Comparison of ENCODE assay signal across 10 mouse cellular contexts in the genomic region with DNA sequence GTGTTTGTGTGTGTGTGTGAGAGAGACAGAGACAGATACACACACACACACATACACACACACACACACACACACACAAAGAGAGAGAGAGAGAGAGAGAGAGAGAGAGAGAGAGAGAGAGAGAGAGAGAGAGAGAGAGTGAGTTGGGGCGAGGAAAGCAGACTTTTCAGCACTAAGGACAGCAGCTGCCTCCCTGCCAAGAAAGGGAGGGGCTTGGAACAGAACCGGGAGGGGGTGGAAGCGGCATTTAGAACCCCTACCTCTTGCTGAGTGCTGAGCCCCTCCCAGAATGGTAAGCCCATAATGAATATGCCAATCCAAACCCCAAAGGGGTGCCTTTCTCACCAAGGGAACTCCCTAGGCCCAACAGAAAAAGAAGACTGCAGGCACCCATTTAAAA. TPM values are rescaled to one million over a fixed set of nuclear protein-coding genes. Genes with fewer than 3 reads are reported as not detected.
DNase-seq lines count a peak whose midpoint lies in the region; ATAC-seq and TF ChIP-seq lines count a peak whose summit lies in the region.
"Had no signal": no experiment of that assay in that cellular context is flagged by ENCODE, and none has a peak within 500 bp of the region (broad histone marks: within the 10 kb centered on the region; RNA-seq: fewer than 3 reads in every experiment).

No protein-coding gene starts in this region.

- peaks cover 3% of the 10 kb centered on the region; the same call in 1 of the 2 replicates for H3K36me3 ChIP-seq in kidney, adult 2 months (ENCODE audit: control insufficient read depth, insufficient read depth, low read length)
- no peaks in the 10 kb centered on the region for H3K36me3 ChIP-seq in MEL (ENCODE audit: control insufficient read depth in 1 of 2, insufficient read depth in 2 of 2, low read length in 2 of 2)

- no peaks in the 10 kb centered on the region for H3K27me3 ChIP-seq in kidney, adult 2 months (replicated peaks; ENCODE audit: control insufficient read depth, insufficient read depth, low read length)
- H3K27me3 ChIP-seq in MEL (ENCODE audit: control insufficient read depth in 1 of 2, insufficient read depth in 2 of 2, low read length in 2 of 2): no peaks in the 10 kb centered on the region
- H3K27me3 ChIP-seq: liver, embryonic 15.5 days; neural tube, embryonic 15.5 days had no signal

- peak; percentile 58 for ATAC-seq in megakaryocyte progenitor cell, adult 5-6 weeks (replicated peaks; ENCODE audit: poor library complexity)

- no peak overlapping the region for H3K27ac ChIP-seq in kidney, adult 2 months (ENCODE audit: insufficient read depth, low read depth, low read length)
- no peak overlapping the region for H3K27ac ChIP-seq in MEL (ENCODE audit: control insufficient read depth, low read depth, low read length)
- H3K27ac ChIP-seq: liver, embryonic 15.5 days; neural tube, embryonic 15.5 days; stomach, postnatal 0 days had no signal

- peak; percentile 60 for DNase-seq in kidney, postnatal 10 days
- no peak for DNase-seq in kidney, adult 2 months
- DNase-seq in CD4-positive helper T cell, adult 2 months (ENCODE audit: low read depth, low spot score): peak; percentile 55
- peak; percentile 67 for DNase-seq in MEL (ENCODE audit: low read depth, low spot score)
- DNase-seq in yolk sac, embryonic 10.5 days (ENCODE audit: low spot score): no peak
- DNase-seq in liver: no peak

- TF ChIP-seq POLR2A in kidney, adult 2 months (IDR thresholded peaks at IDR 0.05; ENCODE audit: low read depth, low read length): no peak
- TF ChIP-seq POLR2A in MEL (IDR thresholded peaks at IDR 0.05; ENCODE audit: control insufficient read depth in 1 of 2, insufficient read depth in 1 of 2, low read depth in 1 of 2, low read length in 2 of 2, poor library complexity in 1 of 2): no peak

- H3K9me3 ChIP-seq in MEL (replicated peaks; ENCODE audit: insufficient read depth, low read length): no peaks in the 10 kb centered on the region
- H3K9me3 ChIP-seq: liver, embryonic 15.5 days; neural tube, embryonic 15.5 days had no signal

- TF ChIP-seq RAD21 in MEL (IDR thresholded peaks at IDR 0.05; ENCODE audit: low read depth, low read length): no peak

- no peak for TF ChIP-seq CTCF in kidney, adult 2 months (conservative IDR thresholded peaks at IDR 0.05; ENCODE audit: insufficient read depth, insufficient read length, low read depth, low read length)
- no peak for TF ChIP-seq CTCF in MEL (IDR thresholded peaks at IDR 0.05 in 2 of 3, conservative IDR thresholded peaks at IDR 0.05 in 1 of 3; ENCODE audit: control insufficient read depth in 1 of 3, insufficient read depth in 1 of 3, low read depth in 2 of 3, low read length in 3 of 3, poor library complexity in 1 of 3, severe bottlenecking in 1 of 3)

- no peak overlapping the region for H3K9ac ChIP-seq in MEL (ENCODE audit: control insufficient read depth, low read depth, low read length, poor library complexity, severe bottlenecking)
- H3K9ac ChIP-seq: liver, embryonic 15.5 days; neural tube, embryonic 15.5 days had no signal

- H3K4me1 ChIP-seq in kidney, adult 2 months (ENCODE audit: control insufficient read depth, insufficient read depth, low read length): no peaks in the 10 kb centered on the region
- H3K4me1 ChIP-seq in MEL (ENCODE audit: control insufficient read depth in 1 of 2, insufficient read depth in 2 of 2, low read length in 2 of 2): no peaks in the 10 kb centered on the region
- H3K4me1 ChIP-seq: liver, embryonic 15.5 days had no signal

- H3K4me3 ChIP-seq in kidney, adult 2 months (ENCODE audit: insufficient read depth, low read depth, low read length): no peak overlapping the region
- H3K4me3 ChIP-seq in MEL (ENCODE audit: control insufficient read depth in 1 of 2, insufficient read depth in 1 of 2, low read depth in 2 of 2, low read length in 2 of 2): no peak overlapping the region
- H3K4me3 ChIP-seq: liver, embryonic 15.5 days; neural tube, embryonic 15.5 days had no signal

- TF ChIP-seq EP300 in MEL (IDR thresholded peaks at IDR 0.05; ENCODE audit: low read depth in 1 of 2, low read length in 2 of 2): no peak

- H3K79me2 ChIP-seq in MEL (ENCODE audit: control insufficient read depth, insufficient read depth, low read length, poor library complexity): no peaks in the 10 kb centered on the region

- 3% methylated on average over 3 of the region's 3 CpGs for WGBS in kidney, adult 2 months

TF ChIP-seq in MEL, 35 proteins besides CTCF, POLR2A, EP300 and RAD21:
- TF ChIP-seq MYB (IDR thresholded peaks at IDR 0.05; ENCODE audit: low read depth, low read length) (no peak), ELF1 (IDR thresholded peaks at IDR 0.05; ENCODE audit: low read depth, low read length) (no peak), ZNF384 (IDR thresholded peaks at IDR 0.05; ENCODE audit: low read depth, low read length) (no peak), MXI1 (IDR thresholded peaks at IDR 0.05; ENCODE audit: low read depth, low read length) (no peak; the same call in 1 of the 2 replicates), CHD1 (IDR thresholded peaks at IDR 0.05; ENCODE audit: low read depth, low read length) (no peak), RCOR1 (IDR thresholded peaks at IDR 0.05; ENCODE audit: low read depth, low read length) (no peak), TAL1 (IDR thresholded peaks at IDR 0.05; ENCODE audit: low read length) (no peak), ZMIZ1 (IDR thresholded peaks at IDR 0.05; ENCODE audit: low read depth, low read length) (no peak), USF1 (IDR thresholded peaks at IDR 0.05; ENCODE audit: low read depth, low read length) (no peak), E2F4 (IDR thresholded peaks at IDR 0.05; ENCODE audit: borderline replicate concordance, low read depth, low read length) (no peak), JUND (IDR thresholded peaks at IDR 0.05; ENCODE audit: low read depth, low read length) (peak; percentile 57; the same call in 1 of the 2 replicates), POLR2AphosphoS5 (IDR thresholded peaks at IDR 0.05; ENCODE audit: borderline replicate concordance, low read depth, low read length) (no peak), BHLHE40 (IDR thresholded peaks at IDR 0.05; ENCODE audit: borderline replicate concordance, low read depth, low read length) (no peak), UBTF (IDR thresholded peaks at IDR 0.05; ENCODE audit: borderline replicate concordance, insufficient read depth, low read depth, low read length) (no peak), MAFK (IDR thresholded peaks at IDR 0.05; ENCODE audit: borderline replicate concordance, low read depth, low read length) (no peak), SIN3A (IDR thresholded peaks at IDR 0.05; ENCODE audit: low read length) (peak; percentile 64), NRF1 (IDR thresholded peaks at IDR 0.05; ENCODE audit: insufficient read depth, low read depth, low read length, poor library complexity, severe bottlenecking) (no peak), MAZ (IDR thresholded peaks at IDR 0.05; ENCODE audit: low read depth, low read length) (peak; percentile 91), ETS1 (IDR thresholded peaks at IDR 0.05; ENCODE audit: low read depth, low read length) (no peak), MEF2A (IDR thresholded peaks at IDR 0.05; ENCODE audit: extremely low read depth, insufficient replicate concordance, low read depth, low read length, poor library complexity, severe bottlenecking) (no peak)

RNA-seq across cellular contexts. Expression of gene Camk2b, which starts 49.8 kb away (rescaled TPM):
- polyA plus RNA-seq in kidney, adult 2 months (2012; rRNA removed): 5.1 and 6.2 TPM in 2 replicates
- total RNA-seq in MEL (2012; rRNA removed): 0.03 and 0.04 TPM in 2 replicates
- under 1 TPM in 1 of 2 experiments, not detected in 1; 0.04 TPM for polyA plus RNA-seq in MEL (2012; ENCODE audit: insufficient read depth in 1 of 2, insufficient read length in 2 of 2, low read depth in 1 of 2, low replicate concordance in 2 of 2, missing spikeins in 1 of 2)
- total RNA-seq in megakaryocyte progenitor cell, adult 5-6 weeks (2015): 1.2 and 1.8 TPM in 2 replicates
- 0.83 and 1.7 TPM in 2 replicates for total RNA-seq in megakaryocyte progenitor cell, adult 5-6 weeks (2017)

Comparison
In these comparisons a context has a peak if more than half of its experiments do, and no peak if none do; other contexts are left out.
1. DNase-seq: peak in kidney, postnatal 10 days (single experiment), CD4-positive helper T cell, adult 2 months (single experiment) and MEL (single experiment); none in kidney, adult 2 months (single experiment), yolk sac, embryonic 10.5 days (single experiment) and liver (single experiment).